In the genomic region with DNA sequence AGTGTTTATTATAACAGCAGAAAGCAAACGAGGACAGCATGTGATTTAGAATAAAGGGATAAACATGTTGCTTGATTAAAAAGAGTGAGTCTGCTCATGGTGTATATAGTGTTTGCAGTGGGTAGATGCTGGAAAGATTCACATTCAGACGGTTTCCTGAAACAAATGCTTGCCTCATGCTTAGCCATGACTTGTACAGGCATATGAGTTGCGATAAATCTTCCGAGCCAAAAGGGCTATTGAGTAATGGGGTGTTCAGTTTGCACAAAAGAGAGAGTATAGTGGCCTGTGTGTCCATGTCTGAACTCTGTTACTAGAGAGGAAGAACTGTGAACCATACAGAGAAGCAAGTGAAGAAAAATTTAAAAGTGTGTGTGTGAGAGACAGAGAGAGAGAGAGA, we compare ENCODE assay signal across 14 mouse cellular contexts.
"Had no signal": no experiment of that assay in that cellular context is flagged by ENCODE, and none has a peak within 500 bp of the region (broad histone marks: within the 10 kb centered on the region; RNA-seq: fewer than 3 reads in every experiment).

No protein-coding gene starts in this region.

- DNase-seq: kidney, adult 11 months; kidney, adult 9 months; lung, postnatal 10 days; right cerebral cortex, postnatal 4 days; spleen, adult 18-20 months; thymus, adult 2 months; thymus, postnatal 25 days had no signal

- H3K36me3 ChIP-seq: limb, embryonic 15.5 days; liver, embryonic 15.5 days; midbrain, embryonic 10.5 days; midbrain, embryonic 15.5 days; neural tube, embryonic 12.5 days; stomach, embryonic 15.5 days had no signal

- ATAC-seq: midbrain, embryonic 15.5 days had no signal

- H3K27me3 ChIP-seq: limb, embryonic 15.5 days; liver, embryonic 15.5 days; midbrain, embryonic 15.5 days; neural tube, embryonic 12.5 days; stomach, embryonic 15.5 days had no signal

- H3K4me3 ChIP-seq: limb, embryonic 15.5 days; liver, embryonic 15.5 days; midbrain, embryonic 10.5 days; midbrain, embryonic 15.5 days; neural tube, embryonic 12.5 days; stomach, embryonic 15.5 days had no signal

- H3K4me1 ChIP-seq: liver, embryonic 15.5 days; midbrain, embryonic 10.5 days; midbrain, embryonic 15.5 days; neural tube, embryonic 12.5 days had no signal

- H3K9me3 ChIP-seq: limb, embryonic 15.5 days; liver, embryonic 15.5 days; midbrain, embryonic 10.5 days; midbrain, embryonic 15.5 days; neural tube, embryonic 12.5 days; stomach, embryonic 15.5 days had no signal

- H3K27ac ChIP-seq: kidney, postnatal 0 days; limb, embryonic 15.5 days; liver, embryonic 15.5 days; midbrain, embryonic 10.5 days; midbrain, embryonic 15.5 days; neural tube, embryonic 12.5 days; stomach, embryonic 15.5 days had no signal

- H3K9ac ChIP-seq: limb, embryonic 15.5 days; liver, embryonic 15.5 days; midbrain, embryonic 15.5 days; neural tube, embryonic 12.5 days; stomach, embryonic 15.5 days had no signal

- H3K4me2 ChIP-seq: limb, embryonic 15.5 days; liver, embryonic 15.5 days; midbrain, embryonic 15.5 days; neural tube, embryonic 12.5 days; stomach, embryonic 15.5 days had no signal
